Mouse (Mus musculus): ENCODE measurements at regions not wholly inside any gene's neighbourhood (a gene's known extent, or its start where the extent isn't known, plus 50 kb on each side); places are given as distances from the start of the nearest gene placed in this dataset.

- TF ChIP-seq CTCF (conservative IDR thresholded peaks at IDR 0.05) = no peak
Observed at GRCm38 (mm10) chr11:111816176-111816775, 750.3 kb downstream of the Kcnj2 start.

DNA sequence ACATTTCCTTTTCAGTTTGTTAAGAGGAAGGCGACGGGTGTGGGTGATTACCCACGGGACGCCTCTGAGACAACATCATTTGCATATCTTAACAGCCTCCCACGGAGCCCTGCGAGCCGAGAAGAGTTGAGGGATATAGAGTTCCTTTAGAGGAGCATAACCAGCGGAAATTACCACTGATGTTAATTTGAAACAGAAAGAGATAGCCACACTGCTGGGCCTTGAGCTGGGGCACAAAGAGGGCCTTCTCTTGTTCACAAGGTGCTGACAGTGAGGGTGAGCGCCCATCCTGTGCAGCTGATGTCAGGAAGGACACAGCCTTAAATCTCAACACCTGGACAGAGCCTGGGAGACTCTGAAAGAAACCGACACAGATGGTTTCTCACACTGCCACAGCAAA lies 752.2 kb downstream of the Kcnj2 start:
- Histone ChIP-seq H3K27ac (no peak overlapping the region), H3K4me3 (no peak overlapping the region)
- peak; percentile 18 to 39 for DNase-seq (ENCODE audit: low spot score in 2 of 2)
- TF ChIP-seq CTCF (conservative IDR thresholded peaks at IDR 0.05) = no peak

More at GRCm38 (mm10) chr11:111816176-111816775, 750.3 kb downstream of the Kcnj2 start:
- no peak overlapping the region for H3K4me3 ChIP-seq
- H3K27ac ChIP-seq = no peak overlapping the region
- DNase-seq (ENCODE audit: low spot score in 2 of 2) = no peak

- Histone ChIP-seq H3K27ac (no peak overlapping the region), H3K4me3 (no peak overlapping the region)
- no peak for TF ChIP-seq CTCF (conservative IDR thresholded peaks at IDR 0.05)
- no peak for DNase-seq (ENCODE audit: low spot score in 2 of 2)
Observed at GRCm38 (mm10) chr11:111820356-111820755, 754.4 kb downstream of the Kcnj2 start.

- Histone ChIP-seq H3K4me3 (no peak overlapping the region), H3K27ac (no peak overlapping the region)
- DNase-seq (ENCODE audit: low spot score in 2 of 2) = no peak
- TF ChIP-seq CTCF (conservative IDR thresholded peaks at IDR 0.05) = no peak
Observed at GRCm38 (mm10) chr11:111828455-111828854, 762.5 kb downstream of the Kcnj2 start.

- no peak overlapping the region for H3K27ac ChIP-seq
Observed at GRCm38 (mm10) chr11:111838996-111839395, 773.0 kb downstream of the Kcnj2 start.

GRCm38 (mm10) chr11:111843728-111844258 lies 777.8 kb downstream of the Kcnj2 start:
- DNase-seq (ENCODE audit: low spot score in 2 of 2) = no peak
- TF ChIP-seq CTCF (conservative IDR thresholded peaks at IDR 0.05) = no peak
- no peak overlapping the region for H3K4me3 ChIP-seq
- no peak overlapping the region for H3K27ac ChIP-seq

More at GRCm38 (mm10) chr11:111838996-111839395, 773.0 kb downstream of the Kcnj2 start:
- no peak overlapping the region for H3K4me3 ChIP-seq
- no peak for DNase-seq (ENCODE audit: low spot score in 2 of 2)
- no peak for TF ChIP-seq CTCF (conservative IDR thresholded peaks at IDR 0.05)

- H3K4me3 ChIP-seq = no peak overlapping the region
- no peak overlapping the region for H3K27ac ChIP-seq
- no peak for TF ChIP-seq CTCF (conservative IDR thresholded peaks at IDR 0.05)
- DNase-seq (ENCODE audit: low spot score in 2 of 2) = no peak
Observed at GRCm38 (mm10) chr11:111844382-111845027, 778.5 kb downstream of the Kcnj2 start.

DNA sequence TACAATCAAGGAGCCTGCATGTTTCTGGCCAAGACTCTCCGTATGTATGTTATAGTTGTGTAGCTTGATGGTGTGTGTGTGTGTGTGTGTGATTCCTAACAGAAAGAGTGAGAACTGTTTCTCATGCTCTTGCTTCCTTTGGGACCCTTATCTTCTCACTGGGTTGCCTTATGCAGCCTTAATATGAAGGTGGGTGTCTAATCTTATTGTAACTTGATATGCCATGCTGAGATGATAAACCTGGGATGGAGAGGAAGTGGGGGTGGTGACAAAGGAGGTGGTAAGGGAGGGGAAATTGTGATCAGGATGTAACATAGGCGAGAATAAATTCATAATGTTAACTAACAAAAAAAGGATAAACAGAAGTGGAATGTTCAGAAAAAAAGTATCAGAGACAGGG lies 791.3 kb downstream of the Kcnj2 start:
- DNase-seq (ENCODE audit: low spot score in 2 of 2) = no peak
- H3K27ac ChIP-seq = no peak overlapping the region
- TF ChIP-seq CTCF (conservative IDR thresholded peaks at IDR 0.05) = no peak
- H3K4me3 ChIP-seq = no peak overlapping the region

DNA sequence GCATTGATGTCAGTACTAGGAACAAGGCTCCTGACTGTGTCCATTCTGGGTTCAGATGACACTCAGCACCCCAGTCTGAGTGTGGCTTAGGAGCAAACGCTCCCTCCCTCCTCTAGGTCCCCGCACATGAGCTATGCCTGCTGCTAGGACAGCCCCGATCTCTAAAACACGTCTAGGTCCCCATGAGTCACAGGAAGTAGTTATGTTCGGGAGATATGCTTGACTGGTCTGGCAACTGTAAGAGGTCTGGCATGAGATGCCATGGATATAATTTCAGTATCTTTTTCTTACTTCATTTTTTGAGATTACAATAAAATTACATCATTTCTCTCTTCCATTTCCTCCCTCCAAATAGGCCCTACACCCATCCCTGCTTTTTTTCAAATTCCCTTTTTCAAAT lies 792.1 kb downstream of the Kcnj2 start:
- DNase-seq (ENCODE audit: low spot score in 2 of 2) = no peak
- TF ChIP-seq CTCF (conservative IDR thresholded peaks at IDR 0.05) = no peak
- Histone ChIP-seq H3K4me3 (no peak overlapping the region), H3K27ac (no peak overlapping the region)

DNA sequence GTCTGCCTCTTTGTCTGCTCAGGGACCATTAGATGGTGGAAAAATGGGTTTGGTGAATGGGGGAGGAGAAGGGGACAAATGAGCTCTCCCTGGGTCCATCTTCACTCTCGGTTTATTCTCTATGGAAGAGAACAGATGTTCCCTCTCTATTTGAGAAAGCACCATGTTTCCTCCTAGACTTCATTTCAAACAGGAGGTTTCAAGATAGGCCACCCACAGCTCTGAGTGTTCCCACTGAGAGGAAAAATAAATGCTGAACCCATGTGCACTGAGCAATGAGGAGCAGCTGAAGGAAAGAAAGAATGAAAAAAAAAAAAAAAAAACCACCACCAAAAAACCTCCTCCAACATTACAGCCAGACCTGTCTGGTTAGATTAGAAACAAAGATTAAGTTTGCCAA lies 799.2 kb downstream of the Kcnj2 start:
- peak in 1 of 2 experiments; percentile 32 for DNase-seq (ENCODE audit: low spot score in 2 of 2)
- H3K27ac ChIP-seq = peak overlapping the region; percentile 32; the same call in 1 of the 2 replicates
- TF ChIP-seq CTCF (conservative IDR thresholded peaks at IDR 0.05) = no peak

GRCm38 (mm10) chr11:111875406-111875805 lies 809.4 kb downstream of the Kcnj2 start:
- peak in 1 of 2 experiments; percentile 51 for DNase-seq (ENCODE audit: low spot score in 2 of 2)
- no peak overlapping the region for H3K4me3 ChIP-seq

More for the DNA sequence above, 799.2 kb downstream of the Kcnj2 start:
- no peak overlapping the region for H3K4me3 ChIP-seq

DNA sequence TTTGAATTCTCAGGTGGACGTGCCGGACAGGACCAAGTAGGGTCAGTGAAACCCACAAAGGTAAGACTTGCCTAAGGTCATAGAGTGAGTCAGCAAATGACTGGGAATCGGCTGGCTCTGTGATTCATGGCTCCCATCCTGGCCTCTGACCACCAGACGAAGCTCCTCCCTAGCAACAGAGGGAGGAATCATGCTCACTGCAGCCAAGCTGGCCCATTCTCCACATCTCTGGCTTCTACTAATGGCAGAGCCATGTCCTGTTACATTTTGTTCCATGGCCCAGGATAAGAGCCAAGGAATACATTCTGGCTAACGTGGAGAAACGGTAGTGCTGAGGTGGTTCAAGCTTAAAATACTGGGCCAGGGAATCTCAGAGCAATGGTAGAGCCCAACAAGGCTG lies 814.2 kb downstream of the Kcnj2 start:
- TF ChIP-seq CTCF (conservative IDR thresholded peaks at IDR 0.05) = no peak
- Histone ChIP-seq H3K27ac (no peak overlapping the region), H3K4me3 (no peak overlapping the region)
- DNase-seq (ENCODE audit: low spot score in 2 of 2) = no peak

More at GRCm38 (mm10) chr11:111875406-111875805, 809.4 kb downstream of the Kcnj2 start:
- TF ChIP-seq CTCF (conservative IDR thresholded peaks at IDR 0.05) = no peak
- no peak overlapping the region for H3K27ac ChIP-seq

DNA sequence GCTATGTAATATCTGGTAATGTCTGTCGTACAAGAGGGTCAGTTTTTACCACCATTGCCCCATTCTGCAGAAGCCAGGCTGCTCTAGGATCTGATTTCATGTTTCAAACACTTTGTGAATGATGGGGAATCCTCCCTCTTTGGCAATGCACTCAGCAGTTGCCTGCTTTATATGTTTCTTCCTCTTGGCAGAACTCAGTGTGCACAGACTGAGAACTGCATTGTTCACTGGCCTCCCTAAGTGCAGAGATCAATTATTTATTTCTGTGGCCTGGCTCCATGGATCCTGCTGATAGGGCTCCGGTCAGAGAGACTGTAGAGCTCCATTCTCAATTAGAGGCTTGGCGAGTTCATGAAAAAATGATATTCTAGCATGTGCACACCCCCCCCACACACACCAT lies 824.1 kb downstream of the Kcnj2 start:
- TF ChIP-seq CTCF (conservative IDR thresholded peaks at IDR 0.05) = no peak
- DNase-seq (ENCODE audit: low spot score in 2 of 2) = no peak
- Histone ChIP-seq H3K27ac (no peak overlapping the region), H3K4me3 (no peak overlapping the region)

DNA sequence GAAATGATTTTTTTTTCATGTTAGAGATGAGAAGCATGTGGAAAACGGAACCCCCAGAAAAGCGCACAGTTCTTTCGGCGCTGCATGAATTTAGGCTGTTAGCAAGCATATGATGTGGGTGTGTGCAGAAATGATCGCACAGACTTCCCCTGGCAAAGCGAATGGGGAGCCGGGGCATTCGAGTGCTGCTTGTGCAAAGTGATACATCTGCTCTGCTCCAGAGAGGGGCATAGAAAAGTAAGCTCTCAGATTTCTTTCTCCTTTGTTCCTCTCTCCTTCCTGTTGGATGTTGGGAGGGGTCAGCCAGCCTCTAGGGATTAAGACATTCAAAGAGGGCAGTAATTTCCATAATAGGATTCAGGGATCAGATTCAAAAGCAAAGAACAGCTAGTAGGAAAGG lies 827.9 kb downstream of the Kcnj2 start:
- Histone ChIP-seq H3K4me3 (no peak overlapping the region), H3K27ac (no peak overlapping the region)
- TF ChIP-seq CTCF (conservative IDR thresholded peaks at IDR 0.05) = no peak
- DNase-seq (ENCODE audit: low spot score in 2 of 2) = peak; percentile 16 to 21

All from layer of hippocampus, adult 2 months (tissue).